Mouse (Mus musculus): Measurements from ENCODE around the gene Aldoc.
"Not testable (repeated sequence)": the region's sequence is repeated elsewhere in the genome, so short reads cannot be mapped to it uniquely, and the experiment has no call there.

Aldoc gene

DNA sequence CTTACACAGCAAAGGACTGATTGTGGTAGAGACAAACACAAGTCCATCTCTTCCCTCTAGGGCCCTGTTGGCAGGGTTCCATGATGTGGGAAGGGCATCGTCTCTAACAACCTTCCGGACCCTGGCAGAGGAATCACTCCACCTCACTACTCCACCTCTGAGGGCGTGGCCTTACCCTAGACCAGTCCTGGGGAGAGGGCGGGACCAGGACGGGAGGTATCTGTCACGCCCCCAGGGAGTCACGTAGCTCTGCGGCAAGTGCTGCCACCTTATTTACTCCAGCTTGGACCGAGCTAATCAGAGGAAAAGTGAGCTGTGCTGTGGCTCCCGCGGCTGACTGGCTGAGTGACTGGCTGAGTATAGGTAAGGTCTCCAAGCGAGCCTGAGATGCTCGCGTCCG, at the start of gene Aldoc:
Aldoc (plus strand) TSS at position 109 of the 400 bp plus-strand sequence.
- DNase-seq (ENCODE audit: low spot score), result peak; percentile 90

GRCm38 (mm10) chr11:78275596-78275995, 47.2 kb upstream of the Aldoc start:
- no peak for DNase-seq (ENCODE audit: low spot score)

DNA sequence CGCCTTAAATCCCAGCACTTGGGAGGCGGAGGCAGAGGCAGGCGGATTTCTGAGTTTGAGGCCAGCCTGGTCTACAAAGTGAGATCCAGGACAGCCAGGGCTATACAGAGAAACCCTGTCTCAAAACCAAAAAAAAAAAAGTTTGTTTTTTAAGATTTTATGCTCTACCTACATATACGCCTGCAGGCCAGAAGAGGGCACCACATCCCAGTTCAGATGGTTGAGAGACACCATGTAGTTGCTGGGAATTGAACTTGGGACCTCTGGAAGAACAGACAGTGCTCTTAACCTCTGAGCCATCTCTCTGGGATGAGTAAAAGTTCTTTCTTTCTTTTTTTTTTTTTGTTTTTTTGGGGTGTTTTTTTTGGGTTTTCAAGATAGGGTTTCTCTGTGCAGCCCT, 46.6 kb upstream of the Aldoc start:
- not testable (repeated sequence) for DNase-seq (ENCODE audit: low spot score)

DNA sequence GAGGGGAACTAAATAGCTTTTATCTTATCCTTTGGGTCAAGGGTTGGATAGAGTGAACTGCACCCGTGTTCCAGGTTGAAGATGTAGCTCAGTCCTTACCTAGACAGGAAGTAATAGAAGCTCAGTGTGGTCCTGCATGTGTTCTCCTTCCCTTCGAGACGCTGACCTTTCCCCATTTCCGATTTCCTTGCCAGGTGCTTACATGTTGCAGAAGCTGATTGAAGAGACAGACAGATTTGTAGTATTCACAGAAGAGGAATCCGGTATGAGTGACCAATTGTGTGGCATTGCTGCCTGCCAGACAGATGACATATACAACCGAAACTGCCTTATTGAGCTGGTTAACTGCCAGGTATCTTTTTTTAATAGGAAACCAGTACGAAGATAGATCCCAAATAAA, 43.9 kb upstream of the Aldoc start:
- DNase-seq (ENCODE audit: low spot score), result no peak

GRCm38 (mm10) chr11:78279586-78279985, 43.2 kb upstream of the Aldoc start:
- DNase-seq (ENCODE audit: low spot score), result no peak

GRCm38 (mm10) chr11:78289146-78289763, 33.5 kb upstream of the Aldoc start:
- DNase-seq (ENCODE audit: low spot score), result no peak

DNA sequence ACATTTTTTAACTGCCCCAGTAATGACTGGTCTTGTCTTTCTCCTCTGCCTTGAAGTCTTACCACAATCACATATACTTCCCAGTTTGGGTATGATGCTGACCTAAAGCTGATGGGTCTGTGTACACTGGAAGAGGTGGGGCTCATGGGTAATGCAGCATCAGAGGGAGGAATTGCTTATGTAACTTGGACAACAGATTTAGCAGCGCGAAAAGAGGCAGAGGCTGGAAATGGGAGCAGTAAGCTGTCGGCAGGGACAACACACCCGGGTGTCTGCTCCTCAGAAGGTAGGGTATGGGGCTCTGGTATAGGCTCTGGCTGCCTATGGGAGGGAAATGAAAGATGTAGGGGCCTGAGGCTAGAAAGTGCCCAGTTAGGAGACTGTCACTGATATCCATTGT, 32.1 kb upstream of the Aldoc start, which contains the start of gene BC030499:
BC030499 (plus strand) TSS at position 188 of the 400 bp plus-strand sequence.
- DNase-seq (ENCODE audit: low spot score), result no peak

- DNase-seq (ENCODE audit: low spot score), result no peak
These were observed 28.2 kb upstream of the Aldoc start for GRCm38 (mm10) chr11:78294585-78294984.

- no peak for DNase-seq (ENCODE audit: low spot score)
These were observed 21.9 kb upstream of the Aldoc start for GRCm38 (mm10) chr11:78300917-78301316.

DNA sequence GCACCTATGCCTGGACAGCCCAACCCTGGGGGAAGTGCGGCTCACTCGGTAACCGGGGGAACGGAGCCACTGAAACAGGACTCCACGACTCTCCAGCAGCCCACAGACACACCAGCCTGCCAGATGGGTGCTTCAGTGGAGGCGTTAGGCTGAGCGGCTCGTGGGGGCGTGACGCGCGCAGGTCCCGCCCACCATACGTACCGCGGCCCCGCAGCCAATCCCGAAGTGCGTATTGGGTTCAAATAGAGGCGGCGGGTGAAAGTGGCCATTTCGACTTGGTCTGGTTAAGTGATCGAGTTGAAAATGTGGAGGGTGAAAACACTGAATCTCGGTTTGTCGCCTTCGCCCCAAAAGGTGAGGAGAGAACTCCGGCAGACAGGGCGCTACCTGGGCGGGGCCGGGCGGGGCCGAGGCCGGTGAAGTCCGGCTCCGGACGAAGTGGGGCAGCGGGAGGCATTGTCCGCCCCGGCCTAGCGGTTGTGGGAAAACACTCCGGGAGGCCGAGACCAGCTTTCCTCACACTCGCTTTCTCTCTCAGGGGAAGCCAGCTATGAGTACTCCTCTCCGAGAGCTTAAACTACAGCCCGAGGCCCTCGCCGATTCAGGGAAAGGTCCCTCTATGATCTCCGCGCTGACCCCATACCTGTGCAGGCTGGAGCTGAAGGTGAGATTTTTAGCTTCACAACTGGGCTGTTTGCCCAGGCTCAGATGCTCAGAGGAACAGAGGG, 21.2 kb upstream of the Aldoc start, which contains the start of gene Spag5:
Spag5 (plus strand) TSS at position 173 of the 728 bp plus-strand sequence.
- peak; percentile 97 for DNase-seq (ENCODE audit: low spot score)

DNA sequence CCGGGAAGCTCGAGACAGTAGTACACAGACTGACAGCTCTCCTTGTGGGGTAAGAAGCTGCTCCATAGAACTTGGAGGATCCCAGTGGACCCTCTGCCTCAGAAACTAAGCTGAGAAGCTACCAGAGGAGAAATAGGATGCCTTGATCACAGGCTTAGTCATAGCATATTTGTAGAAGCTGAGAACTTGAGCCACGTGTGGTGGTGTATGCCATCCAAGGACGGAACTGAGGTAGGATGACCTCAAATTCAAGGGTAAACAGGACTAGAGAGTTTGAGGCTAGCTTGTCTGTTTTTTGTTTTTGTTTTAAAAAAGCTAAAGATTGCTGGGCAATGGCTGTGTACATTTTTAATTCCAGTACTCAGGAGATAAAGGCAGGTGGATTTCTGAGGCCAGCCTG, 17.5 kb upstream of the Aldoc start:
- DNase-seq (ENCODE audit: low spot score), result no peak

GRCm38 (mm10) chr11:78310861-78311511, 11.8 kb upstream of the Aldoc start:
- no peak for DNase-seq (ENCODE audit: low spot score)

- DNase-seq (ENCODE audit: low spot score), result no peak
These were observed 9.1 kb upstream of the Aldoc start for GRCm38 (mm10) chr11:78313662-78314061.

DNA sequence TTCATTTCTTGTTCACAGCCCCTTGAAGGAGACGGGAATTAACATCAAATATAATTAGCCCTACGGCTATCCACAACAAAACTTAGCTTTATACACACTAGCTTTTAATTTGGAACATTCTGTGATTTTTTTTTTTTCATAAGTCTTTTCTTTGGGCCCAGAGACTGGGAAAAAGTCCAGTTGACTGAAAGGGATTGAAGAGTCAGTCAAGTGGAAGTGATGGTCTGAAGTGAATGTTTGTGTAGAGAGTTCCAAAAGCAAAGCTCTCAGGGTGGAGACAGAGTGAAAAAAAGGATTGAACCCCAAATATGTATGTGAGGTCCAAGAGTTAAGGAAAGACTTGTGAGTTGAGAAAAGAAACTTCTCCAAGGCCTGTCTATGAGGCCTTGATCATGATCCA, 4.4 kb upstream of the Aldoc start:
- DNase-seq (ENCODE audit: low spot score), result no peak

DNA sequence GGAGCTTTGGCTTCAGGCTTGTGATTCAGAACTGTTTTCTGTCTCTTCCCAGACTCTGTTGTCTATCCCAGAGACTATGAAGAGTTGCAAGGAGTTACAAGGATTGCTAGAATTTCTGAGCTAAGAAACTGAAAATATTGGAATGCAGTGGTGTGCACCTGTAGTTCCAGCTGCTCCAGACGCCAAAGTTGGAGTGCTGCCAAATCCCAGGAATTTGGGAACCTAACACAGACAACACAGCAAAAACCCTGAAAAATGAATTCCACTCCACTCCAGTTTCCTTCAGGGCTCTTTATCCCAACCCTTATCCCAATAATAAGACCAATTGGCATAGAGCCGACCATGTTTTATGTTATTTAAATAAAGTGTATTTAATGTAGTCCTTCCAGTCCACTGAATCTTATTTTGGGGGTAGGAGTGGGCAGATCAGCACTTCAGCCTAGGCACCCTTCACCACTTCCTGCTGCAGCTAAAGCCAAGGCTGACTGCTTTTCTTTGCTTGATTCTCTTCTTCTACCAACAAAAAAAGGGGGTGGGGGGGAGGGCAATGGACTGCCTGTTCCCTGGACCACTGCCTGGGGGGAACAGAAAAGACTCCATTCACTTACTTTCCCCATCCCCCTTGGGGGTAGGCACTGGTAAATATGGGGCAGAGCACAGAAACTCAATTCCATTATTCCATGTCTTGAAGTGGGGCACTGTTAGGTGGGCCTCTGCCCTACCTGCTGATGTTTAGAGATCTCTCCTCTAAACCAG, 514 bp upstream of the Aldoc start:
- no peak for DNase-seq (ENCODE audit: low spot score)

DNA sequence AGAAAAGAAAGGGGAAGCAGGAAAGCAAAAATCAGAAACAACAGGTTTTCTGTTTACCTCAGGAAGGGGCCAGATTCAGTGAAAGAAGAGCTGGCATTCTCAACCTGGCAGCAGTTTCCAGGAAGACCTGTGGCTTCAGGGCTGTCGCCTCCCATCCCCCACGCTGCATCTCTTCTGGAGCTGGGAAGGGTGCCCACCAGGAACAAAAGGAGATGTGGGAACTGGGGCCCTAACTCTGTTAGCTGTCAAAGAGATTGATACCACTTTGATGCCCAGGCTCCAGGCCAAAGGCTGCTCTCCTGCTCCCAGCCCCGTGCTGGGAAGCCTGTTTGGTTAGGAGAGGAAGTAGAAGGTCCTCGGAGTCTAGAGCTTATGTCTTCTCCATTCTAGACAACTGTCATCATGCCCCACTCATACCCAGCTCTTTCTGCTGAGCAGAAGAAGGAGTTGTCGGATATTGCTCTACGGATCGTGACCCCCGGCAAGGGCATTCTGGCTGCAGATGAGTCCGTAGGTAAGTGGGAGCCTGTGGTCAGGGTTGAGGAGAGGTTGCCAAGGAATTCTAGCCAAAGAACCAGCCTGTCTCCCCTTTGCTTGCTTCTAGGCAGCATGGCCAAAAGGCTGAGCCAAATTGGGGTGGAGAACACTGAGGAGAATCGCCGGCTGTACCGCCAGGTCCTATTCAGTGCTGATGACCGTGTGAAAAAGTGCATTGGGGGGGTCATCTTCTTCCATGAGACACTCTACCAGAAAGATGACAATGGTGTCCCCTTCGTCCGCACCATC, 1.4 kb downstream of the Aldoc start:
- no peak for DNase-seq (ENCODE audit: low spot score)

- DNase-seq (ENCODE audit: low spot score), result no peak
These were observed 2.2 kb downstream of the Aldoc start for GRCm38 (mm10) chr11:78324965-78325364.

GRCm38 (mm10) chr11:78327215-78327614, 4.4 kb downstream of the Aldoc start:
- no peak for DNase-seq (ENCODE audit: low spot score)

DNA sequence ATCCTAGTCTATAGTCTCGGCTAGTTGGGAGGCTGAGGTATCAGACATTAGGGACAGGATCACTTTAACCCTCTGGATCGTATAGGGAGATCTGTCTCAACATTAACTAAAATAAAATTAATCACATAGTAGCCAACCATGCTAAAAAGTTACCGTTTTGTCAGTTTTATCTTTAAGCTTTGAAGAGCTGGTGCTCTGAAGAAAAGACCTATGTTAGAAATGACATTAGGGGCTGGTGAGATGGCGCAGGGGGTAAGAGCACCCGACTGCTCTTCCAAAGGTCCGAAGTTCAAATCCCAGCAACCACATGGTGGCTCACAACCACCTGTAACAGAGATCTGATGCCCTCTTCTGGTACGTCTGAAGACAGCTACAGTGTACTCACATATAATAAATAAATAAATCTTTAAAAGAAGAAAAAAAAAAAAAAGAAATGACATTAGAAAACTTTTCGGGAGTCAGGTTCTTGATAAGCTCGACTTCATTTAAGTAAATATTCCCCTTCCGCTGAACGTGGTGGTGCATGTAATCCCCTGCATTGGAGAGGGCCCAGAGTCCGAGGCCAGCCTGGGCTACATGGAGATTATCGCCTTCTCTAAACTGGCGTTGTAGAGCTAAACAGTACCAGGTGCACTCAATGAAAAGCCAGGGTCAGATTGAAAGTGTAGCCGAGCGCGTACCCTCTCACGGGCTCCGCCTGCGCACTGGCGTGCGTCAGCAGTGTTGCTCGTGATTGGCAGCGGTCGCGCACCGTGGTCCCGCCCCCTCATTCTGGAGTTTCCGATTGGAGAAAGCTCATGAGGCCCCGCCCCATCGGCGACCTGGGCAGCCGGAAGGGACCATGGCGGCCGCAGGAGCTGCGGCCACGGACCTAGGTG, 5.1 kb downstream of the Aldoc start, which contains the start of gene Pigs:
Pigs (plus strand) TSS at position 782 of the 878 bp plus-strand sequence.
- peak; percentile 98 for DNase-seq (ENCODE audit: low spot score)

DNA sequence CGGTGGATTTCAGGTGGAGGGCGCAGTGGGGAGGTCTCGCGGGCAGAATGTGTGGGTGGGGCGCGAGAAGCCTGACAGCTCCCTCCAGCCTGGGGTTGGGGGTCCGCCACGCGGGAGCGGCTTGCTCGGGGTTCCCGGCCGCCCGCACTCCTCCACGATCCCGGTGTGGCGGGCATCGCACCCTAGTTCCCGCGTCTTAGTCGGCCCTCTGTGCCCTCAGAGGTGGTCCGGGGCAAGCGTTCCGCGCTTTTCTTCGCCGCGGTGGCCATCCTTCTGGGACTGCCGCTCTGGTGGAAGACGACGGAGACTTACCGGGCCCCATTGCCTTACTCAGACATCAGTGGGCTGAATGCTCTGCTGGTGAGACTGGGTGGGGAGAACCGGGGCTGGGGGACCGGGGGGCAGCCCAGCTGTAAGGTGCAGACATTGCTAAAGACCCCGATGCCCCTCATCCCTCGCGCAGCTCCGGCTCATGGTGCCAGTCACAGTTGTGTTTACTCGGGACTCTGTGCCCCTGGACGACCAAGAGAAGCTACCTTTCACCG, 5.8 kb downstream of the Aldoc start:
- DNase-seq (ENCODE audit: low spot score), result peak; percentile 25
